Mouse (Mus musculus): ENCODE results near the gene Cacna1a. TPM values are rescaled to one million over a fixed set of nuclear protein-coding genes. Genes with fewer than 3 reads are reported as not detected.

The Cacna1a gene
- total RNA-seq, 2 experiments from 2014 or later = not detected

GRCm38 (mm10) chr8:84653092-84653631, 264.9 kb downstream of the Cacna1a start:
- no peak for ATAC-seq (replicated peaks; ENCODE audit: low FRiP score, poor library complexity, severe bottlenecking)

- ATAC-seq (replicated peaks; ENCODE audit: low FRiP score, poor library complexity, severe bottlenecking) = no peak
These were observed 266.4 kb downstream of the Cacna1a start for GRCm38 (mm10) chr8:84654597-84654996.

GRCm38 (mm10) chr8:84655336-84656190, 267.3 kb downstream of the Cacna1a start:
- ATAC-seq (replicated peaks; ENCODE audit: low FRiP score, poor library complexity, severe bottlenecking) = no peak

- ATAC-seq (replicated peaks; ENCODE audit: low FRiP score, poor library complexity, severe bottlenecking) = no peak
These were observed 267.9 kb downstream of the Cacna1a start for GRCm38 (mm10) chr8:84656191-84656525.

- ATAC-seq (replicated peaks; ENCODE audit: low FRiP score, poor library complexity, severe bottlenecking) = peak; percentile 74
These were observed 268.4 kb downstream of the Cacna1a start for GRCm38 (mm10) chr8:84656641-84657126.

- ATAC-seq (replicated peaks; ENCODE audit: low FRiP score, poor library complexity, severe bottlenecking) = no peak
These were observed 269.0 kb downstream of the Cacna1a start for GRCm38 (mm10) chr8:84657203-84657602.

GRCm38 (mm10) chr8:84657680-84658079, 269.4 kb downstream of the Cacna1a start:
- ATAC-seq (replicated peaks; ENCODE audit: low FRiP score, poor library complexity, severe bottlenecking) = no peak

- ATAC-seq (replicated peaks; ENCODE audit: low FRiP score, poor library complexity, severe bottlenecking) = no peak
These were observed 270.7 kb downstream of the Cacna1a start for GRCm38 (mm10) chr8:84658951-84659350.

- ATAC-seq (replicated peaks; ENCODE audit: low FRiP score, poor library complexity, severe bottlenecking) = no peak
These were observed 271.9 kb downstream of the Cacna1a start for GRCm38 (mm10) chr8:84659936-84660818.

GRCm38 (mm10) chr8:84660819-84661457, 272.7 kb downstream of the Cacna1a start:
- ATAC-seq (replicated peaks; ENCODE audit: low FRiP score, poor library complexity, severe bottlenecking) = no peak

- peak; percentile 47 for ATAC-seq (replicated peaks; ENCODE audit: low FRiP score, poor library complexity, severe bottlenecking)
These were observed 273.2 kb downstream of the Cacna1a start for GRCm38 (mm10) chr8:84661458-84661871.

- ATAC-seq (replicated peaks; ENCODE audit: low FRiP score, poor library complexity, severe bottlenecking) = 0 out of 2 replicates have a peak, but pooled peaks have one; percentile 0
These were observed 273.8 kb downstream of the Cacna1a start for GRCm38 (mm10) chr8:84661961-84662571.

- peak; percentile 69 for ATAC-seq (replicated peaks; ENCODE audit: low FRiP score, poor library complexity, severe bottlenecking)
These were observed 274.4 kb downstream of the Cacna1a start, which contains the start of gene Ier2 for GRCm38 (mm10) chr8:84662581-84663065. Gene Ier2, minus strand, starts transcription at chr8:84662852.

- ATAC-seq (replicated peaks; ENCODE audit: low FRiP score, poor library complexity, severe bottlenecking) = peak; percentile 65
These were observed 275.5 kb downstream of the Cacna1a start for GRCm38 (mm10) chr8:84663483-84664327.

GRCm38 (mm10) chr8:84664566-84665384, 276.5 kb downstream of the Cacna1a start:
- ATAC-seq (replicated peaks; ENCODE audit: low FRiP score, poor library complexity, severe bottlenecking) = peak; percentile 68

- 0 out of 2 replicates have a peak, but pooled peaks have one; percentile 1 for ATAC-seq (replicated peaks; ENCODE audit: low FRiP score, poor library complexity, severe bottlenecking)
These were observed 277.2 kb downstream of the Cacna1a start for GRCm38 (mm10) chr8:84665385-84665893.

GRCm38 (mm10) chr8:84668081-84668480, 279.8 kb downstream of the Cacna1a start:
- ATAC-seq (replicated peaks; ENCODE audit: low FRiP score, poor library complexity, severe bottlenecking) = no peak
